Mouse (Mus musculus) MEL (cell line): ENCODE measurements around the gene Naa15.

Experiments
- CTCF ChIP-seq, 3 experiments: IDR thresholded peaks in 2 of 3; conservative IDR thresholded peaks in 1 of 3; 2 replicates each; pipeline ENCODE4 v1.5.1; 2011 to 2012; ENCODE audit warnings: low read length in 3 of 3, low read depth in 2 of 3, mild to moderate bottlenecking in 2 of 3, improper control_type of control experiment in 1 of 3, inconsistent platforms in 1 of 3, mixed read lengths in 1 of 3, moderate library complexity in 1 of 3; ENCODE audit not compliant: control insufficient read depth in 1 of 3, insufficient read depth in 1 of 3, poor library complexity in 1 of 3, severe bottlenecking in 1 of 3
- EP300 ChIP-seq, 2 experiments: IDR thresholded peaks; 2 replicates each; pipeline ENCODE4 v1.6.1; 2011; ENCODE audit warnings: improper control_type of control experiment in 2 of 2, low read length in 2 of 2, low read depth in 1 of 2, mild to moderate bottlenecking in 1 of 2
- GATA1 ChIP-seq: IDR thresholded peaks from 2 replicates; pipeline ENCODE4 v1.6.1; 2011; ENCODE audit warnings: low read depth, low read length, improper control_type of control experiment
- MAX ChIP-seq: IDR thresholded peaks from 2 replicates; pipeline ENCODE4 v1.6.1; 2011; ENCODE audit warnings: low read length, improper control_type of control experiment
- MEF2A ChIP-seq: IDR thresholded peaks from 2 replicates; pipeline ENCODE4 v1.6.1; 2014; ENCODE audit warnings: low read depth, mild to moderate bottlenecking, inconsistent platforms, low read length, improper control_type of control experiment; ENCODE audit not compliant: poor library complexity, insufficient replicate concordance, severe bottlenecking; ENCODE audit errors: extremely low read depth
- NELFE ChIP-seq: IDR thresholded peaks from 2 replicates; pipeline ENCODE4 v1.6.1; 2011; ENCODE audit warnings: low read depth, low read length, improper control_type of control experiment
- POLR2A ChIP-seq, 2 experiments: IDR thresholded peaks; 2 replicates each; pipeline ENCODE4 v1.6.1; 2011 to 2012; ENCODE audit warnings: low read length in 2 of 2, mild to moderate bottlenecking in 2 of 2, control low read depth in 1 of 2, improper control_type of control experiment in 1 of 2, low read depth in 1 of 2, moderate library complexity in 1 of 2; ENCODE audit not compliant: control insufficient read depth in 1 of 2, insufficient read depth in 1 of 2, poor library complexity in 1 of 2

- no peak for TF ChIP-seq CTCF (IDR thresholded peaks at IDR 0.05 in 2 of 3, conservative IDR thresholded peaks at IDR 0.05 in 1 of 3; ENCODE audit: control insufficient read depth in 1 of 3, insufficient read depth in 1 of 3, low read depth in 2 of 3, low read length in 3 of 3, poor library complexity in 1 of 3, severe bottlenecking in 1 of 3)
- no peak for TF ChIP-seq POLR2A (IDR thresholded peaks at IDR 0.05; ENCODE audit: control insufficient read depth in 1 of 2, insufficient read depth in 1 of 2, low read depth in 1 of 2, low read length in 2 of 2, poor library complexity in 1 of 2)
- no peak for TF ChIP-seq GATA1
- no peak for TF ChIP-seq EP300 (IDR thresholded peaks at IDR 0.05; ENCODE audit: low read depth in 1 of 2, low read length in 2 of 2)
- no peak for TF ChIP-seq MEF2A
- TF ChIP-seq MAX, result no peak
- no peak for TF ChIP-seq NELFE
Observed at GRCm38 (mm10) chr3:51386441-51387133, 28.4 kb upstream of the Naa15 start.
